Mouse (Mus musculus) urinary bladder, postnatal 10 days (tissue): ENCODE data around the gene Bub1.

ENCODE experiments used
- DNase-seq: peaks from one replicate; pipeline ENCODE4 v3.0.0; 2022; ENCODE audit warnings: low spot score

Gene Bub1

GRCm38 (mm10) chr2:127774578-127774941 lies 57.1 kb downstream of the Bub1 start:
- DNase-seq = no peak

- DNase-seq = no peak
Observed at GRCm38 (mm10) chr2:127773938-127774577, 57.6 kb downstream of the Bub1 start.

- no peak for DNase-seq
Observed at GRCm38 (mm10) chr2:127761587-127761986, 70.1 kb downstream of the Bub1 start.

- no peak for DNase-seq
Observed at GRCm38 (mm10) chr2:127760429-127761000, 71.2 kb downstream of the Bub1 start.

- no peak for DNase-seq
Observed at GRCm38 (mm10) chr2:127760014-127760413, 71.7 kb downstream of the Bub1 start.

- no peak for DNase-seq
Observed at GRCm38 (mm10) chr2:127759157-127759880, 72.3 kb downstream of the Bub1 start.

GRCm38 (mm10) chr2:127757171-127757570 lies 74.5 kb downstream of the Bub1 start:
- DNase-seq = no peak

- no peak for DNase-seq
Observed at GRCm38 (mm10) chr2:127754113-127754512, 77.6 kb downstream of the Bub1 start.

GRCm38 (mm10) chr2:127751849-127752610 lies 79.6 kb downstream of the Bub1 start:
- no peak for DNase-seq
